Mouse (Mus musculus): ENCODE measurements at regions not wholly inside any gene's neighbourhood (a gene's known extent, or its start where the extent isn't known, plus 50 kb on each side); places are given as distances from the start of the nearest gene placed in this dataset.

GRCm38 (mm10) chr4:150725443-150726135 lies 73.6 kb upstream of the Slc45a1 start:
- DNase-seq (ENCODE audit: low read depth, low spot score): no peak

- DNase-seq (ENCODE audit: low read depth, low spot score): no peak
Observed at GRCm38 (mm10) chr4:150724823-150725222, 72.8 kb upstream of the Slc45a1 start.

- DNase-seq (ENCODE audit: low read depth, low spot score): peak; percentile 23
Observed at GRCm38 (mm10) chr4:150721619-150722283, 69.8 kb upstream of the Slc45a1 start.

- DNase-seq (ENCODE audit: low read depth, low spot score): no peak
Observed at GRCm38 (mm10) chr4:150717866-150718265, 65.9 kb upstream of the Slc45a1 start.

- DNase-seq (ENCODE audit: low read depth, low spot score): no peak
Observed at GRCm38 (mm10) chr4:150715051-150715450, 63.1 kb upstream of the Slc45a1 start.

GRCm38 (mm10) chr4:150713291-150713690 lies 61.3 kb upstream of the Slc45a1 start:
- DNase-seq (ENCODE audit: low read depth, low spot score): no peak

- DNase-seq (ENCODE audit: low read depth, low spot score): no peak
Observed at GRCm38 (mm10) chr4:150712856-150713255, 60.9 kb upstream of the Slc45a1 start.

GRCm38 (mm10) chr4:150711646-150712045 lies 59.7 kb upstream of the Slc45a1 start:
- DNase-seq (ENCODE audit: low read depth, low spot score): no peak

GRCm38 (mm10) chr4:150709391-150710130 lies 57.6 kb upstream of the Slc45a1 start:
- no peak for DNase-seq (ENCODE audit: low read depth, low spot score)

- DNase-seq (ENCODE audit: low read depth, low spot score): no peak
Observed at GRCm38 (mm10) chr4:150708572-150708984, 56.6 kb upstream of the Slc45a1 start.

- DNase-seq (ENCODE audit: low read depth, low spot score): no peak
Observed at GRCm38 (mm10) chr4:150707725-150708571, 56.0 kb upstream of the Slc45a1 start.

- no peak for DNase-seq (ENCODE audit: low read depth, low spot score)
Observed at GRCm38 (mm10) chr4:150706793-150707724, 55.1 kb upstream of the Slc45a1 start.

GRCm38 (mm10) chr4:150706291-150706690 lies 54.3 kb upstream of the Slc45a1 start:
- DNase-seq (ENCODE audit: low read depth, low spot score): no peak

- DNase-seq (ENCODE audit: low read depth, low spot score): no peak
Observed at GRCm38 (mm10) chr4:150703266-150703665, 51.3 kb upstream of the Slc45a1 start.
